Mouse (Mus musculus): ENCODE results near the gene Olfr1500. TPM values are rescaled to one million over a fixed set of nuclear protein-coding genes. Genes with fewer than 3 reads are reported as not detected.

Olfr1500 gene
- not detected for polyA plus RNA-seq (2017; shearing (Covaris generic))

GRCm38 (mm10) chr19:13830388-13830787, at the start of gene Olfr1500:
Gene Olfr1500 (minus strand): TSS chr19:13830488.

GRCm38 (mm10) chr19:13861495-13861894, 31.2 kb upstream of the Olfr1500 start, which contains the start of gene Olfr1502:
Gene Olfr1502 (plus strand): TSS chr19:13861795.

GRCm38 (mm10) chr19:13850592-13850991, 20.3 kb upstream of the Olfr1500 start, which contains the start of gene Olfr1501:
Gene Olfr1501 (minus strand): TSS chr19:13850692.

GRCm38 (mm10) chr19:13819347-13819746, 10.9 kb downstream of the Olfr1500 start, which contains the start of gene Olfr1499:
Gene Olfr1499 (minus strand): TSS chr19:13819447.

GRCm38 (mm10) chr19:13798102-13798501, 32.2 kb downstream of the Olfr1500 start, which contains the start of gene Olfr1497:
Gene Olfr1497 (minus strand): TSS chr19:13798202.

GRCm38 (mm10) chr19:13777578-13777977, 52.7 kb downstream of the Olfr1500 start, which contains the start of gene Olfr1496:
Gene Olfr1496 (plus strand): TSS chr19:13777878.

Other genes with a start within 250 kb of the Olfr1500 start
- not detected for gene Olfr1484, start 247.0 kb downstream of the Olfr1500 start, polyA plus RNA-seq (2017; shearing (Covaris generic))
- not detected for gene Olfr1487, start 213.1 kb downstream of the Olfr1500 start, polyA plus RNA-seq (2017; shearing (Covaris generic))
- gene Olfr1489, start 198.9 kb downstream of the Olfr1500 start, polyA plus RNA-seq (2017; shearing (Covaris generic)): not detected
- gene Olfr1490, start 179.4 kb downstream of the Olfr1500 start, polyA plus RNA-seq (2017; shearing (Covaris generic)): not detected
- gene Olfr1491, start 133.2 kb downstream of the Olfr1500 start, polyA plus RNA-seq (2017; shearing (Covaris generic)): not detected
- gene Olfr1493-ps1, start 107.2 kb downstream of the Olfr1500 start, polyA plus RNA-seq (2017; shearing (Covaris generic)): not detected
- gene Olfr1494, start 90.8 kb downstream of the Olfr1500 start, polyA plus RNA-seq (2017; shearing (Covaris generic)): not detected
- gene Olfr1495, start 65.9 kb downstream of the Olfr1500 start, polyA plus RNA-seq (2017; shearing (Covaris generic)): not detected
- not detected for gene Olfr1496, start 52.6 kb downstream of the Olfr1500 start, polyA plus RNA-seq (2017; shearing (Covaris generic))
- gene Olfr1497, start 32.3 kb downstream of the Olfr1500 start, polyA plus RNA-seq (2017; shearing (Covaris generic)): not detected
- gene Olfr1499, start 11.0 kb downstream of the Olfr1500 start, polyA plus RNA-seq (2017; shearing (Covaris generic)): not detected
- gene Olfr1501, start 20.2 kb upstream of the Olfr1500 start, polyA plus RNA-seq (2017; shearing (Covaris generic)): not detected
- not detected for gene Olfr1502, start 31.3 kb upstream of the Olfr1500 start, polyA plus RNA-seq (2017; shearing (Covaris generic))
- gene Olfr1504, start 67.4 kb upstream of the Olfr1500 start, polyA plus RNA-seq (2017; shearing (Covaris generic)): not detected
- not detected for gene Olfr1505, start 83.0 kb upstream of the Olfr1500 start, polyA plus RNA-seq (2017; shearing (Covaris generic))